Mouse (Mus musculus) ZHBTc4 (cell line): ENCODE results near the gene Hist1h2ad.
"Not testable (repeated sequence)": the region's sequence is repeated elsewhere in the genome, so short reads cannot be mapped to it uniquely, and the experiment has no call there.

Source experiments
- DNase-seq: peaks from one replicate; pipeline ENCODE4 v3.0.0-alpha.2; 2011; ENCODE audit warnings: low read depth, low spot score

Gene Hist1h2ad

DNA sequence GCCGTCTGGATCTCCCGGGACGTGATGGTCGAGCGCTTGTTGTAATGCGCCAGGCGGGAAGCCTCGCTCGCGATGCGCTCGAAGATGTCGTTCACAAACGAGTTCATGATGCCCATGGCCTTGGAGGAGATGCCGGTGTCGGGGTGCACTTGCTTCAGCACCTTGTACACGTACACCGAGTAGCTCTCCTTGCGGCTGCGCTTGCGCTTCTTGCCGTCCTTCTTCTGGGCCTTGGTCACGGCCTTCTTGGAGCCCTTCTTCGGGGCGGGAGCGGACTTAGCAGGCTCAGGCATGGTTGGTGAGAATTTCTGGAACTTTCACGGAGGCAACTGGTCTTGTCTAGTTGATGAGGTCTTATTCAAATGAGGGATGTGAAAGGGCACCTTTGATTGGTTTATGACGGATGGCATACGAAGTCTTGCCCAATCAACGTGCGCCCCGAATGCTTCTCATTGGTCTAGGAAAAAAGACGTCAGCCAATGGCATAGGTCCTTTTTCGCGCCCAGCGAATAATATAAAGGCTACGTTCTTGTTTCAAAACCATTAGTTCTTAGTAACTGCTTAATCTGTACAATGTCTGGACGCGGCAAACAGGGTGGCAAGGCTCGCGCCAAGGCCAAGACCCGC, at the start of gene Hist1h2ad, which contains the start of gene Hist1h2bf:
Hist1h2ad (plus strand) TSS at position 484 of the 627 bp plus-strand sequence.
Hist1h2bf (minus strand) TSS at position 299 of the 627 bp plus-strand sequence.
- peak; percentile 99 for DNase-seq

DNA sequence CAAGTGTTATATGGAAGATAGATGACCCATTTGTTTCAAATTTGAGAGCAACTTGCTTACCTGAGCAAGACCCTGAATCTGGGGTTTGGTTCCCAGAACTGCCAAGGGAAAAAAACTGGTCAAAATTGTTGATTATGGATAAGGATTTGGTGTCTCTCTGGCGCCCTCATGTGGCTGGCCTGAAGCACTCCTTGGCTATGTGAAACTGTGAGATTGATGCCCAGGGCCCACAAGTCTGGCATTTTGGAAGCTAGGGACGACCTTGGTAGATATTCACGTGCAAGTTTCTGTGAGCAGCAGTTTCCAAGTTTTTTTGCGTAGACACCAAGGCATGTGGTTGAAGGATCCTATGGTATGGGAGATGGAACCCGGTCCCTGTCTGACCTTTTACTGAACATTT, 49.5 kb upstream of the Hist1h2ad start:
- peak; percentile 90 for DNase-seq

GRCm38 (mm10) chr13:23525901-23526300, 48.3 kb upstream of the Hist1h2ad start:
- DNase-seq = peak; percentile 71

DNA sequence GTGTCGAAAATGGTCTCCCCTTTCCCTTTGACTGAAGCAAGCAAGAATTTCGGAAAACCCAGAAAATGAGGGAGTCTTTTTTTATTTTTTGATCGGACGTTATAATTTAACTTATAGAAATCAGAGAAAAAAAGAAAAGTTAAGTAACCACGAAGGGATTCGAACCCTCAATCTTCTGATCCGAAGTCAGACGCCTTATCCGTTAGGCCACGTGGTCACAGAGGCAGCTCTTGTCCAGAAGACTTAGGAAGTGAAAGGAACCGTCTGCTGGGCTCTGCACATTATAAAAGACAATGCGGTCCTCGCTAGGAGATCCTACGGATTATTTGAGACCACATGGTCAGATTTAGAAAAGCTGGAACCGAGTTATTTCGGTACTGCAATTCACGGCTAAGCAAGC, 47.9 kb upstream of the Hist1h2ad start:
- DNase-seq = peak; percentile 92

DNA sequence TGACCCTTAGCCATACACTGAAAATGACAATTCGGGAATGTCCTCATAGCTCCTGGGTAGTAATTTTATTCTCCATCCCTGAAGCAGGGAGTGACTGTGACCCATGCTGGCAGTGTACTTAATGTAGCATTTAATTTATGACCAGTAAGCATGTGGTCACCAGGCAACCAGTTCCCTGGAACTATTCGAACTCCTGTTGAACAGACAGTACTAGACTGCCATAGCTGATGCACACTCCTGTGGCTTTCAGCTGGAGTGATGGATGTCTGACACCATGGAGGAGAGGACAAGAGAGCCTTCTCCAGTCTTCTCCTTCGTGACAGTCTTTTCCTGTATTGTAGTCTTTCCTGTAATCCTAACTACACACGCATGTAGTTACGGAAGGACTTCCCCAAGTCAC, 45.2 kb upstream of the Hist1h2ad start:
- no peak for DNase-seq

GRCm38 (mm10) chr13:23529480-23530165, 44.6 kb upstream of the Hist1h2ad start:
- no peak for DNase-seq

GRCm38 (mm10) chr13:23530181-23530900, 43.8 kb upstream of the Hist1h2ad start:
- DNase-seq = peak; percentile 64

DNA sequence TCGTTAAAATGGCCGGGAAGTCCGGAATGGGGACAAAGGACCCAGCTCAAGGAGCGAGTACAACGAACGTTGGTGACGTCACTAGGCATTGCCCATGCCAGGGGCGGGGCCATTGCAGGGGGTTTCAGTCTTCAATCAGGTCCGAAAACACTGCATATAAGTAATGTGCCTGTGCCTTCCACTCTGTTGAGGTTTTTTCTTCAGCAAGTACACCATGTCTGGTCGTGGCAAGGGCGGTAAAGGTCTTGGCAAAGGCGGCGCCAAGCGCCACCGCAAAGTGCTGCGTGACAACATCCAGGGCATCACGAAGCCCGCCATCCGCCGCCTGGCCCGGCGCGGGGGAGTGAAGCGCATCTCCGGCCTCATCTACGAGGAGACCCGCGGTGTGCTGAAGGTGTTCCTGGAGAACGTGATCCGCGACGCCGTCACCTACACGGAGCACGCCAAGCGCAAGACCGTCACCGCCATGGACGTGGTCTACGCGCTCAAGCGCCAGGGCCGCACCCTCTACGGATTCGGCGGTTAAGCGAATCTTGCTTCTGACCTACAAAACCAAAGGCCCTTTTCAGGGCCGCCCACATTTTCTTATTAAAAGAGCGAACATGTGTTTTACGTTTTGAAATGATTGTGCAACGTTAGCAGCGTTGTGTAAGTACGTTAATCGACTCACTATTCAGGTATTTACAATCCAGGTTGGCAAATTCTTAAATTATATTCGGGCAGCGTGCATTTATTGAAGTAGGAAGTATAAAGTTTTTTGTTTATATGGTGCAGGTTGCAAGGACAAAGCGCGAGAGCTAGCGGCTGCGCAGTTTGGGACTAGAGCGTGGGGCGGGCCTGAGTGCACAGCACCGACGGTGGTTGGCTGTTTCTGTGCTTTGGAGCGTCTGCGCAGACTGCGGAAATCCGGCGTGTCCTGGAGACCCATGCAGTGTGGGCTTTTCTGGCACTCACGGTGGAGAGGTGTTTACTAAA, 43.0 kb upstream of the Hist1h2ad start, which contains the start of gene Hist1h4h:
Hist1h4h (plus strand) TSS at position 150 of the 975 bp plus-strand sequence.
- peak; percentile 98 for DNase-seq

DNA sequence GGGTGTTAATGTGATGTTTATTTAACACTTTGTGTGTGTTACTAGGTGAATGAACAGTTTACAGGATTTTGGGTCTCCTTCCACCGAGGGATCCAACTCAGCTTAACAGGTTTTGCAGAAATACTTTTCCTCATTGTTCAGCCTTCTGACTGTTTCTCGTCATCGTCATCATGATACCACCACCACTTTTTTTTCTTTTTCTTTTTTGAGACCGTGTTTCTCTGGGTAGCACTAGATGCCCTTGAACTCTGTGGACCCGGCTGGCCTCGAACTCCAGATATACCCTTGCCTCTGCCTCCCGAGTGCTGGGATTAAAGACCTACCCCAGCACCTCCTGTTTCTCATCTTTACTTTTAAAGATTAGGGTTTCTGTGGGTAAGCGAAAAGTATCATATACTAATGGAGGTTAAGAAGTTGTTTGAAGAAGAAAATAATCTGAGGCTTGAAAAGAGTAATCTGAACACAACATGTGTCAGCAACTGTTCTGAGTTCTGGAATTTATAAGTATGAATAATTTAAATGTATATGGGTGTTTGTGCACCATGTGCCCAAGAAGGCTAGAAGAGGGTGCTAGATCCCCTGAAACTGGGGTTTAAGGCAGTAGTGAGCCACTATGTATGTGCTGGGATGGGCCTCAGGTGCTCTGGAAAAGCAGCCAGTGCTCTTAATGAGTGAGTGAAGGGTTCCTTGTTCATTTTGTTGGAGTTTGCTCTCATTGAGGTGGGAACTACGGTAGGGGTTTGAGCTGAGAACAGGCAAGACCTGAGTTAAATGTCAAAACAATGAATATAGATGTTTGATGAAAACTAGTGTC, 41.7 kb upstream of the Hist1h2ad start:
- DNase-seq = no peak

GRCm38 (mm10) chr13:23533560-23534367, 40.4 kb upstream of the Hist1h2ad start, which contains the start of gene Hist1h2af:
Hist1h2af (plus strand) TSS chr13:23533906.
- DNase-seq = peak; percentile 90

GRCm38 (mm10) chr13:23534368-23535131, 39.6 kb upstream of the Hist1h2ad start:
- DNase-seq = peak; percentile 72

DNA sequence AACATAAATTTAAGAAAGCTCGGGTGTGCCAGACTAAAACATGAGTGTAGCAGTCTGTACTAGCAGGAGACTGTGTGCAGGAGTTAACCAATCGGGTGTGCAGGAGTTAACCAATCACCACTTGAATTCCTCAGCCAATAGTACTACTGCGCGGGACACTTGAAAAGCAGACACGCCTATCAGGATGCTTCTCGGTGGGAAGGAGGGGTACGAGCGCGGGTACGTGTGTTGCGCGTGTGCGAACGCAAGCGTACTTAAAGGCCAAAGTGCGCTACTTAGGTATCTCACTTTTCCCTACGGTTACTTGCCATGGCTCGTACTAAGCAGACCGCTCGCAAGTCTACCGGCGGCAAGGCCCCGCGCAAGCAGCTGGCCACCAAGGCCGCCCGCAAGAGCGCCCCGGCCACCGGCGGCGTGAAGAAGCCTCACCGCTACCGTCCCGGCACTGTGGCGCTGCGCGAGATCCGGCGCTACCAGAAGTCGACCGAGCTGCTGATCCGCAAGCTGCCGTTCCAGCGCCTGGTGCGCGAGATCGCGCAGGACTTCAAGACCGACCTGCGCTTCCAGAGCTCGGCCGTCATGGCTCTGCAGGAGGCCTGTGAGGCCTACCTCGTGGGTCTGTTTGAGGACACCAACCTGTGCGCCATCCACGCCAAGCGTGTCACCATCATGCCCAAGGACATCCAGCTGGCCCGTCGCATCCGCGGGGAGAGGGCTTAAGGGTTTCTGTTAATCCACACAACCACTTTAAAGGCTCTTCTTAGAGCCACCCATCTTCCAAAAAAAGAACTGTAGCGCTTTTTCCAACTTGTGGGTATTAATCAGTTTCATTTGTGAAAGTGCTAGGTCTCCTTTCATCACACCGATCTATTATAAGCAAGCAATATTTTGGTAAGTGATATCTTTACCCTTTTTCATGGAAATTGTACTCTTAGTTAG, 38.8 kb upstream of the Hist1h2ad start, which contains the start of gene Hist1h3g:
Hist1h3g (plus strand) TSS at position 286 of the 939 bp plus-strand sequence.
- peak; percentile 98 for DNase-seq

- DNase-seq = no peak
Observed at GRCm38 (mm10) chr13:23536076-23536822, 37.9 kb upstream of the Hist1h2ad start.

GRCm38 (mm10) chr13:23537006-23537710, 37.0 kb upstream of the Hist1h2ad start:
- no peak for DNase-seq

- DNase-seq = no peak
Observed at GRCm38 (mm10) chr13:23538249-23538648, 35.9 kb upstream of the Hist1h2ad start.

DNA sequence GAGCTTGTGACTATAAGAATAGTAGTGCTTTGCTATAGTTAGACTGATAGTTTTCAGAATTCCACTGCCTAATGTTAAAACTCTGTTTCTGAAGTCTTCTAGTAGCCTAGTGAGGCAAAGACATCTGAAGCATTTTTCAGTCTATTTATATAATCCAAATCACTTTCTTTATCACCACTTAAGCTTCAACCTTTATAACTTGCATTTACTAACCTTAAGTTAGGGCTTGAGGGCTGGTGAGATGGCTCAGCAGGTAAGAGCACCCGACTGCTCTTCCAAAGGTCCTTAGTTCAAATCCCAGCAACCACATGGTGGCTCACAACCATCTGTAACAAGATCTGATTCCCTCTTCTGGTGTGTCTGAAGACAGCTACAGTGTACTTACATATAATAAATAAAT, 34.4 kb upstream of the Hist1h2ad start:
- DNase-seq = not testable (repeated sequence)
